Mouse (Mus musculus) adrenal gland (tissue): ENCODE results near the gene Mvb12b.

ENCODE experiments used
- intact Hi-C: fragments of 180-260 bp; cut with DNase I; formaldehyde crosslinking; loops from one replicate; pipeline ENCODE4 v1.15.1; 2025

Gene Mvb12b

DNA sequence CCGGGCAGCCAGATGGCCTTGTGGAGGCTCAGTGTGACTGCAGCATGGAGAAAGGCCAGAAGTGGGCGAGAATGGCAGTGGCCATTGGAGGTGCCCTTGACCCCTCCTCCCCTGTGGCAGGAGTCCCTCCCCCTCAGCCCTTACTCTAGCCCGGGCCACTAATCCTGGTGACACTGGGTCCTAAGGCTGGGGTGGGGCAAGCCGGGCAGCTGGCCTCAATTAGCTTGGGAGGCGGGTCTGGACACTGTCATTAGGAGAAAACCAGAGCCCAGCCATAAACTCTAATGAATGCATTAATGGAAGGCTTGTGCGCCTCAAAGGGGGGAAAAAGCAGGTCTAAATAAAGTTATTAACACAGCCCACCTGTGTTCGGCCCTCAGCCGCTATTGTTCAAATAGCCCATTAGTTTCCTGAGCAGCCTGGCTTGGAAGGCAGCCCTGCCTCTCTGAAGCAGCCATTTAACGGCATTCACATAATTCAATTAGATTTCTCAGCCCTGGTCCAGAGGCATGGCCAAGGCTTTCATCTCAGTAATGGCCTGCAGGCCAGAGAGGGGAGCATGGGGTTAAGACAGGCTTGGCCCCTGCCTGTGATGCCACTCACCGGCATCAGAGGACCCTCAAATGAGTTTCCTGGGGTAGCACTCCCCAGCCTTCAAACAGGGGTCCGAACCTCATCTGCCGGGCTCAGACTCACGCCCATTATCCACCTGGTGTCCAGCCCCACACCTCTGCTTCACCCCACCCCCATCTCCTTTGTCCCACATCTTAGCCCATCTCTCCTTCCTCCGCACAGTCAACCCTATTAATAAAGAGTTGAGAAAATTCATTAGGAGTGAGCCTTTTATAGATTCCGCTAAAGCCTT lies 186.9 kb downstream of the Mvb12b start:
- intact Hi-C loops, result no loop called here

DNA sequence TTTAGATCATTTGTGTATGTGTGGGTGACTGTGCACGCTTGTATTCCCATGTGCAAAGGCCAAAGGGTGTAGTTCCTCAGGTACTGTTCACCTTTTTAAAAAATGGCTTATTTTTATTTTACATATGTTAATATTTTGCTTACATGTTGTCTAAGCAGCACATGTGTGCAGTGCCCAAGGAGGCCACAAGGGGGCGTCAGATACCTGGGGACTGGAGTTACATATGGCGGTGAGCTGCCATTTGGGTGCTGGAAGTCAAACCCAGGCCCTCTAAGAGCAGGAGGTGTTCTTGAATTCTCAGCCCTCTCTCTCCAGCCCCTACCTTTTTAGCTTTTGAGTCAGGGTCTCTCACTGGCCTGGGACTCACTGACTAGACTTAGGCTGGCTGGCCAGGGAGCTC lies 188.8 kb downstream of the Mvb12b start:
- intact Hi-C loops, result no loop called here

DNA sequence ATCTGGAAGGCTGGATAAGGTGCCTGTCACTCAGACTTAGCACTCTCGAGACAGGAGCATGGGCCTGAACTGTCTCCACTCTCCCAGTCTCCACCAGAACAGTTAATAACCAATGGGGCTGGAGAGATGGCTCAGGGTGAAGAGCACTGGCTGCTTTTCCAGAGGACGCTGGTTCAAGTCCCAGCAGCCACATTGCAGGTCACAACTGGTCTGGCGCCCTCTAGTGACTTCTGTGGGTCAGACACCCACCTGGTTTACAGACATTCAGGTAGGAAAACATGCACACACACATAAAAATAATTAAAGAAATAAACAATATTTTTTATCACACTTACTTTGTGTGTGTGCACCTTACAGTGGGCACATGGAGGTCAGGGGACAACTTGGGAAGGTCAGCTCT lies 191.3 kb downstream of the Mvb12b start:
- intact Hi-C loops, result no loop called here

DNA sequence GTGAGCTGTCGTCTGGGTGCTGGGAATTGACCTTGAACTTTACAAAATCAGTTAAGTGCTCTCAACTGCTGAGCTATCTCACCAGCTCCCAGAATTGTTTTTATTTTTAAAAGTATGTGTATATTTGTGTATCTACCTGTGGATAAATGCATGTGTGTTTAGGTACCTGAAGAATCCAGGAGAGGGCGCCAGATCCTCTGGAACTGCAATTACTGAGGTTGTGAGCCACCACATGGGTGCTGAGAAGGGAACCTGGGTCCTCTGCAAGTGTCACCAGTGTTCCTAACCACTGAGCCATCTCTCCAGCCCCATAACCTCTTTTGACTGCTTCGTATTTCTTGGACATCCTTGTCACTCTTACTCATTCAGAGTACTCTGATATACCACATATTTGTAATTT lies 193.8 kb downstream of the Mvb12b start:
- intact Hi-C loops, result no loop called here

DNA sequence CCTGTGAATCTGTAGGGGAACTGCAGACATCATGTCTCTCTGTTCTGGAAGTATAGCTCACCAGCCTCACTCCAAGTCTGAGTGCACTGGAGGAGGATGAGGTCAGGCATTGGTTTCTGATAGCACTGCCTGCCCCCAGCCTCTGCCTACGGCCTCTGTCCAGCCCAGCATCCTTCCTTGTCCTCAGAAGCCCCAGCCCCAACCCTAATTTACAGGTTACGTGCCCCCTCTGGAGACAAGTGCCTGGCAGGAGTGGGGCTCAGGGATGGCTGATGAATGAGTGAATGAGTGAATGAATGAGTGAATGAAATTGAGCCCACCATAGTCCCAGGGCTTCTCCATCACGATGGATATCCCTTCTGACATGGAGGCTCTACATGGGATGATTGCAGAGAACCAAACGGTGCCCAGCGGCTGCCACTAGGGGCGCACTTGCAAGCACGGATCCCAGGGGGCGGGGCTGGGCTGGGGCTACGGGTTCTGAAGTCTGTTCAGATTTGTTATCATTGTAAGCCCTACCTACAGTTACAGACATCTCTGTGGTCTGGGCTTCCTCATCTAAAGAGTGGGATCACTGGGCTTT lies 197.8 kb downstream of the Mvb12b start:
- intact Hi-C loops, result no loop called here

DNA sequence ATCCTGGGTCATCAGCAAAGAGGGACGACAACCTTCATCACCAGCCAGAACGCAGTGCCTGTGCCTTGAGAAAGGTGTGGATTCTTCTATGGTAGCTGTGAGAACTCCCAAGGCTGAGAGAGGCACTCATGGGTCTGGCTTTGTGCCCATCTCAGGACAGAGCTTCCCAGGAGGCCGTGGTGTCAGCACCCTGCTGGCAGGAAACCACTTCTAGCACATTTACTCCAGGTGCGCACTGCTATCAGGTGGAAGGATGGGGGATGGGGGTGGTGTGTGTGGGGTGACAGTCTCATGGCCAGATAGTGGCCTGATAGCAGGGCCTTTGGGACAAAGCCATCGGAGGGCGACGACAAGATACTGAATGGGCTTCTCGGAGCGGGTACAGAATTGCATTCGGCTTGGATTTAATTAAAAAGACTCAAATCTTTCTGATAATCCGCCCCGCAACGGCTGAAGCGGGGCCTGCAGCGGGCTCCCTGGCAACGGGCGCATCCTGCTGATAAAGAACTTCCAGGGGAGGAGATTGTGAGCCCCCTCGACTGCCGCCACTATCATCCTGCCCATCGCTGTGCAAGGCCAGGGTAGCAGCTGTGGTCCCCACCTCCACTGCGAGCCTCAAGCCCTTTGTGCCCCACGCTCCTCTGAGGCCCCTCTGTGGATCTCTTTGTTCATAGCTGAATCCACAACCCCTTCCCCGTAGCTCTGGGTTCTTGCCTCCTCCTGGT lies 198.4 kb downstream of the Mvb12b start:
- intact Hi-C loops, result no loop called here

DNA sequence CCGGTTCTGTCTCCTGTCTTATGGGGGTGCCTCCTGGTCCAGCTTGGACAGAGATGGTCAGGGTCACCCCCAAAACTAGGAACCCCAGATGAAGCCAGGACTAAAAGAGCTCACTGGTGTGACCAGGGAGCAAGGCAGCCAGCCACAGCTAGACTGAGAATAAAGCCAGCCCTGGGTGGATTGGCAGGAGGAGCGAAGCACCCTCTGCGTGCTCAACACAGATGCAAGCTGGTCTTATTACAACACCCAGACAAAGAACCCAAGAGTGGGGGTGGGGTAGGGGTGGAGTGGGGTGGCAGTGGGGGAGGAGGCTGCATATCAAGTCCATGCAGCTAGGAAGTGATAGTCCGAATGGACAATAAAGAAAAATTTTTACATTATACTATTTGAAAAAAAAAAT lies 204.2 kb downstream of the Mvb12b start:
- intact Hi-C loops, result no loop called here

DNA sequence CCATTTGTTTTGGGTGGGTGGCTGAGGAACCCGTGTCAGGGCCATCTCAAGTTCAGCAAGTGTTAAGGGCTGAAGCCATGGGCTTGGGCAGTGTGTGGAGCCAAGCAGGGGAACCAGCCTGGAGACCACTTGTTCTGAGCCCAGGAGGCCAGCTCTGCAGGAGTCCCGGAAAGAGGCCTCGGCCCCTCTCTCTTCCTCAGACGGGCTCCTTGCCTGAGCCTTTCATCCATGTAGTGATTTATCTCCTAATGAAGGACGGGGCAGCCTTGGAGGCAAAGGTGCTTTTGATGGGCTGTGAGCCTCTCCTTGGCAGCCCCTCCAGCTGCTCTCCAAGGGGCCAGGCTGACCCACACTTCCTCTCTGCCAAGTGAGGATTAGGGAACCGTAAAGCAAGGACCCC lies 204.7 kb downstream of the Mvb12b start:
- intact Hi-C loops, result no loop called here

DNA sequence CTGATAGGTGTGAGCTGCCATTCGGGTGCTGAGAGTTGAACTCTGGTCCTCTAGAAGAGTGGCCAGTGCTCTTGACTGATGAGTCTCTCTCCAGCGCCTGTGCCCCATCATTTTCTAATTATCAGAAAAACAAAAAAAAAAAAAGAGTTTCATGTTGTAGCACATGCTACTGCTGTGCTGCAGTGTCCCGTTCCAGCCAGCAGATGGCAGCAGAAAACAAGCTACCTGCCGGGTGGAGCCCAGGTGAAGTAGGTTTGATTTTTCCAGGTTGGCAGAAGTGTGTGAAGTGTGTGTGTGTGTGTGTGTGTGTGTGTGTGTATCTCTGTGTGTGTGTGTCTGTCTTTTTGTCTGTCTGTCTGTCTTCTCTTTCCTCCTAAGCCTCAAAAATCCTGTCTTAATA lies 205.5 kb downstream of the Mvb12b start:
- intact Hi-C loops, result loop anchor here (1.0 kb wide), 1 partner anchor 54 kb away; no protein-coding TSS in a partner anchor
